Mouse (Mus musculus): ENCODE measurements around the gene Etnk2.

DNA sequence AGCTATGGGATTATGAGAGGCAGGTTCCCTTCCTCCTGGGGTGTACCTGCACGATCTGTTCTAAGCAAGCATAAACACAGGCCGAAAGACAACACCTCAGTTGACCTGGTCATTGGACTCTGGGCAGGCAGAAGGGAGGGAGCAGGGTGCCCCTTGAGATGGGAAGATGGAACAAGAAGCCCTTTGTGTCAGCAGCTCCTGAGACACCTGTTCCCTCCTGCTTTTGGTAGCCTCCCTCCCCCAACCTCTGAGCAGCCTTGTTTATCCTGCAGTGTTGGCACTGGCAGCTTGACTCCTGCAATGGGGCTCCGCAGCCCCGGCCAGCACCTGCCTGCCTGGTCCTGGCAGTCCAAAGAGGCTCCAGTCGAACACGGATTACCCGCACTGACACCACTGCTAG lies 51.7 kb downstream of the Etnk2 start:
- TF ChIP-seq CTCF (IDR thresholded peaks at IDR 0.05; ENCODE audit: borderline replicate concordance, extremely low read depth, insufficient read depth, insufficient read length) (no peak), POLR2A (IDR thresholded peaks at IDR 0.05; ENCODE audit: borderline replicate concordance, extremely low read depth, insufficient read depth, insufficient read length, poor library complexity, severe bottlenecking) (no peak)

Measured in brain, embryonic 14.5 days (tissue).